Mouse (Mus musculus): Measurements from ENCODE around the gene Slc32a1.

The Slc32a1 gene

GRCm38 (mm10) chr2:158610488-158611325 is at the start of gene Slc32a1:
TSS of gene Slc32a1 (plus strand) at chr2:158610767.
- DNase-seq: peak; percentile 67

GRCm38 (mm10) chr2:158560801-158561200 is 49.8 kb upstream of the Slc32a1 start:
- no peak for DNase-seq

- DNase-seq: no peak
Measured at GRCm38 (mm10) chr2:158561371-158562144, 49.0 kb upstream of the Slc32a1 start.

DNA sequence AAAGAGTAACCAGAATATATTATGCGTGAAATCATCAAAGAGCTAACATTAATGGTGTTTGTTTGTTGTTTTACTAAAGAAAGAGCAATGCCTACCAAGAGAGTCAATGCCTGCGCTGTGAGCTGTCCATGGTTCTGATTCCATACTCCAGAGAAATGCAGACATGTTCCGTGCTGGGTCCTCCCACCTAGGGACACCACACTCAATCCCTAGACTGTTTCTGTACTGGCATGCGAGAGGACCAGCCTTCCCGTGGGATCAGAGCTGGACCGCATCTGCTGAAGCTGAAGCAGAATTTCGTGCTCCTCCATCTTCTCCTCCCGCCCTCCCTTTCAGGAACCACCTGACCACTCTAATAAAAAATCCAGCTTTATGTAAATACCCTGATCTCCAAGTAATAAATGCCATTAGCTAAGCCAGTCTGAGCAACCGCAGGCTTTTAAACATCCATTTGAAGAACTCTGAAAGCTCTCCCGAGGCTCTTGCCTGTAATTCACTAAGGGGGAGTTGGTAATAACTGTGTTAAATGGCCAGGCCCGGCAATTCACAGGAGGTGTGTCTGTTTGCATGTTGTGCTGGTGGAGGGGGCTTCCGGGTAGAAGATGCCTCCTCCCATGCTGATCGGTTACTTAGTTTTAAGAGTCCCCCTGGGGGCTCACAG is 40.0 kb upstream of the Slc32a1 start:
- peak; percentile 54 for DNase-seq

GRCm38 (mm10) chr2:158579979-158580378 is 30.6 kb upstream of the Slc32a1 start:
- DNase-seq: no peak

- no peak for DNase-seq
Measured at GRCm38 (mm10) chr2:158584621-158585358, 25.8 kb upstream of the Slc32a1 start.

DNA sequence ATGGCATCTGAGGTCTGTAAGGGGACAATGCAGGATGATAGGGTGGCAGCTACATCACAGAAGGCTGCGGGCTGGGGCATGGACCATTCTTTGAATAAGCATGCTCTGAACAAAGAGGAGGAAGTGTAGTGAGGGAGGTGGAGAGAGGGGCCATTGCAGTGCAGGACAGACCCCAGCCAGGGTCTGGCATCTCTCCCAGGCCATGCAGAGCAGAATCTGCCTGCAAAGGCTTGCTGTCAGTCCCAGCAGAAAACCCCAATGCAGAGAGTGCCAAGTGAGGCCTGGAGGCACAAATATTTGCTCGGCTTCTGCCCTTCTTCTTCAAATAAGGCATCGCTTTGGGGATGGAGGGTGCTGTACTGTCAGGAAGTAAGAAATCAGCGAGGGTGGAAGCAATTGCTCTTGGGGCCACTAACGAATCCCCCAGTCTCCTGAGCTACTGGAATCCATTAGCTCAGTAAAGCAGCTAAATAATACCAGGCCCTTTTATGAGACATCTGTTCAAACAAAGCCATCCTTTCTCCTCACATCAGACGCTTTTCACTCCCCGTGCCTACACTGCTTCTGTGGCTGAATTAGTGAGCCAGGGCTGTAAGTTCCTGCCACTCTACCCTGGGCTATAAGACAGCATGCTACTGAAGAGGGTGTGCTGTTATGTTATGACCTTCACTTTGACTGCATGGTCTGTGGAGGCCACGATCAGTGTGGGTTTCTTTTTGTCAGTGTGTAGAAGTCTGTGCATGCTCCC is 21.9 kb upstream of the Slc32a1 start:
- DNase-seq: no peak

DNA sequence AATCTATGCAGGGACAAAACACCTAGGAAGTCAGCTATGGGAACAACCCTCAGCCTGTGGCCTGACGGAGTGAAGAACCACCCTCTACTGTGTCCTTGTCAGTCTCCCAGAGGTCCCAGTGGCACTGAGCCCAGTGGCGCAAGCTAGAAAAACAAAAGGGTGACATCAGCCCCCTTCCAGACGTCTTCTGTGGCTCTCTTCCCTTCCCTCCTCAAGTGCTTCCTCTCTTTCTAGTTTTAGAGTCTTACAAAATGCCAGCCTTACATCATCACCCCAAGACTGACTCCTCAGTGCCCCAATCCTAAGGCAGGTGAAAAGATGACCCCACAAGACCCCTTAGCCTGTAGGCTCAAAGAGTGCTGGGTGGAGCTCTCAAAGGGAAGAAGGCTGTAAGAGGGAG is 20.1 kb upstream of the Slc32a1 start:
- DNase-seq: no peak

GRCm38 (mm10) chr2:158591286-158591685 is 19.3 kb upstream of the Slc32a1 start:
- no peak for DNase-seq

DNA sequence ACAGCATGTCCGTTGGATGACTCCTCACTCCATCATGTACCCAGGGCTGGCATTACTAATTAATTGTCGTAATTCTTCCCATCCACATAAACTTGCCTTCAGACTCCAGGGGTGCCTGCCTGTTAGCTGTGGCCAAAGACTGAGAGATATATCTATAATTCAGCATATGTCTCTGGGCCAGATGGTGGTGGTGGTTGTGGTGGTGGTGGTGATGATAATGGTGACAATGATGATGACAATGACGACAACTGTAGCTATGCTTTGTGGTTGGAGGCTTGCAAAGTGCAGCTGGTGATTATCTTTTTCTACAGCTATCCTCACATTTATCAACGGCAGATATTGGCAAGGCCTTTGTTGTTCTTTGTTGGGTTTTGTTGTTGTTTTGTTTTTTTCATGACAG is 17.2 kb upstream of the Slc32a1 start:
- no peak for DNase-seq

DNA sequence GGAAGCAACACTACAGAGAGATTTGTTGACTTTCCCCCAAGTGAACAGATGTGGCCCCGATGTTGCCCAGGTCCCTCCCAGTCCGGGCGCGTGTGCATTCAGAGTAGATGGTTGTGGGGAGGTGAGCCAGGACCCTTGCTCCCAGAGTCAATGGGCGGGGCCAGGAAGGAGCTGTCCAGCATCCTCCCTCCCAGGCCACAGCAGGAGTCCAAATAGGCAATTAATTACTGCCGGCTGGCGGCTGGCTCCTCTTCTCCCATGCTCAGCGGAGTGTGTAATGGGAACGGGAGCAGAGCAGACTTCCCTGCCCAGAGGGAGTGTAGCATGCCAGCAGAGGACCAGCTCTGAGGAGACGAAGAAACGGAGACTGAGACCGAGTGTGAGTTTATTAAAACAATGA is 15.5 kb upstream of the Slc32a1 start:
- DNase-seq: peak; percentile 19

DNA sequence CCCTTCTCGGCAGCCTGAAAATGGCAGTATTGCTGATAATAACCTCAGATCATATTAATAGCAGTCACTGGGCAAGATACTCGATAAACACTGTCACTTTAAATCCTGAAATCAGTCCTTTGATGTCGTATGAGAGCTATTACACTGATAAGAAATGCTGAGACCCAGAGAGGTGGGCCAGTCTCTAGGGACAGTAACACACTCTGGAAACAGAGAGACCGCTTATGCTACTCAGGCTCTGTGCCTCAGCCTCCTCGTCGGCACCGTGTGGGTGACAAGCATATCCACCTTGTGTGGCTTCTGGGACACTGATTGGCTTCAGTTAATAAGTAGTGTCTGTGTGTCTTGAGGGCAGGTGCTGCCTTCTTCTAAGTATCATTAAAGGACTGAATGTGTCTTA is 15.0 kb upstream of the Slc32a1 start:
- DNase-seq: no peak

- no peak for DNase-seq
Measured at GRCm38 (mm10) chr2:158596803-158597202, 13.8 kb upstream of the Slc32a1 start.

DNA sequence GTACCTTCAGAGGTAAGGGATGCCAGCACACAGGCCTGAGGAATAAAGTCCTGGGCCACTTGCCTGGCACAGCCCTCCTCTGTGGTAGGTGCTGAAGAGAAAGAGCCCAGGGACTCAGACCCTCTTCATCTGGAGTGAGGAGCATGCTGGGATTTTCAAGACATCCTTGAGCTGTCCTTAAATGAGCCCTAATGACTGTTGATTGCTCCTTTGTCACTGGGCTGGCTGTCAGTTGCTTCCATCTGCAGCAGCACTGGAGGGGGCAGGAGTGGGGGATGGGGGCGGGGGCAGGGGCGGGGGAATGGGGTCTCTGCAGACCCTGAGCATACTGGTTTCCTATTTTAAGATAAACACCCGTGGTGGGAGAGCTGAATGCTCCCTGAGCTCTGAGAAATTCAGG is 10.1 kb upstream of the Slc32a1 start:
- no peak for DNase-seq

GRCm38 (mm10) chr2:158601326-158601725 is 9.2 kb upstream of the Slc32a1 start:
- no peak for DNase-seq

- DNase-seq: no peak
Measured at GRCm38 (mm10) chr2:158602663-158603062, 7.9 kb upstream of the Slc32a1 start.

DNA sequence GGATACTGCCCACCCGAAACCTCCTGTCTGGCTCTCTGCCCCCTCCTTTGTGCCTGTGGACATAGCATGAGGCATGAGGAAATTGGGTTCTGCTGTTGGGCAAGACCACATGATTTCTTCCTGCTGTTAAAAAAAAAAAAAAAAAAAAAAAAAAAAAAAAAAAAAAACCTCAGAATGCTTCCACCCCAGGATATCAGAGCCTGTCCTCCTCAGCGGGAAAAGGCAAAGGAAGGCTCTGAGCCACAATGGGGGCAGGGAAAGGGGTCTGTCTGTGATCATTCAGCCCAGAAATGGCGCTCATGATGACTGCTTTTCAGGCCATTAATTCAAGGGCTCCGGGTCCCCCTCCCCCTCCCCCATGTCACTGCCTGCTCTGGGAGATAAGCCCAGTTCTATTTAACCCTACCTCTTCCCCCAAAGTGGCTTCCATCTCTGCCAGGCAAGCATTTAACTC is 4.0 kb upstream of the Slc32a1 start:
- DNase-seq: no peak

- DNase-seq: peak; percentile 35
Measured at GRCm38 (mm10) chr2:158609681-158610080, 886 bp upstream of the Slc32a1 start.

GRCm38 (mm10) chr2:158611326-158611719 is 756 bp downstream of the Slc32a1 start:
- DNase-seq: no peak

DNA sequence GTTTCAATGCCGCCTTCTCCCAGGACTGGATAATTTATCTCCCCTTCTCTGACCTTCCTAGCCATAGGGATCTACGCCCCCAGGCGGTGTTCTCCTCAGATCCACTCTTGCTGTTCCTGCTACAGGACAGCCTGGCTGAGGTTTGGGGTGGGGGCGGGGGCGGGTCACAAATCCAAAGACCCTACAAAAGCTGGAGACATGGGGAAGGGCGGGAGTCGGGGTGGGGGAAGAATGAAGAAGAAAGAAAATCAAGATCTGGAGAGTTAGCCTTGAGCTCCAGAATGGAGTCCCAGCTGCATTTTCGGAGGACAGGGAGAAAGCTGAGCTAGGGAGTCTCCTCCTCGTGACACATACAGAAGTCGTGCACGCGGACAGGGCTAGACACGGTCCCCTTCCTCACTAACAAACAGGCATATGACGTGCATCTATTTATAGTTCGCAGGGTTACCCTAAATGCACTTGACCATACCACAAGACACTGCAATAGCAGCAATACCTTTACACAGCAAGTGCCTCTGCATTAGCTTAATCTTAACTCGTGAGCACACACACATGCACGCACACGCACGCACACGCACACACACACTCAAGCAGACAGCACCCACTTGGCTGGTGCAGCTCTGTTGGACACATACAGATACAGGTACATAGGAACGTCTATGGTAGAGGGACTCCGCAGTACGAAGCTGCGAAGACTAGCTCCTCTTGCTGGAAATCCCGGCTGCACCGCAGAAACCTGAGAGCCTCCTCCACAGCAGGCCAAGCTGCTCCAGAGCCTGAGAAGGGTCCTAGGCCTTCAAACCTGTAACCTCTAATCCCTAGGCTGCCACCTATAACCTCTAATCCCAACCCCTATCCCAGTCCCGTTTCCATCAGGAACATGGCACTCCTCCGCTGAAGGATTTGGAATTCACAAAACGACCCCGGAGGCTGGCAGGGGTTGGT is 1.4 kb downstream of the Slc32a1 start:
- no peak for DNase-seq

All from thymus, postnatal 4 days (tissue).